Mouse (Mus musculus) MEL (cell line): Measurements from ENCODE around the gene Ddx43. TPM values are rescaled to one million over a fixed set of nuclear protein-coding genes. Genes with fewer than 3 reads are reported as not detected.

Experiments used
- DNase-seq: peaks from one replicate; pipeline ENCODE4 v3.0.0; 2011; ENCODE audit warnings: low read depth, low spot score
- H3K27ac ChIP-seq: 2 replicates; pipeline ENCODE4 v1.5.1; 2012; ENCODE audit warnings: low read depth, mild to moderate bottlenecking, control low read depth, low read length, moderate library complexity; ENCODE audit not compliant: control insufficient read depth
- H3K27me3 ChIP-seq, 2 experiments: fragments of 150-350 bp in 1 of 2; sonication (generic) in 1 of 2; 2 replicates each; pipeline ENCODE4 v1.6.1; 2012; ENCODE audit warnings: low read length in 2 of 2, mild to moderate bottlenecking in 2 of 2, improper control_type of control experiment in 1 of 2, moderate library complexity in 1 of 2; ENCODE audit not compliant: insufficient read depth in 2 of 2, control insufficient read depth in 1 of 2
- H3K36me3 ChIP-seq, 2 experiments: 2 replicates each; pipeline ENCODE4 v1.6.1; 2012 to 2014; ENCODE audit warnings: low read length in 2 of 2, improper control_type of control experiment in 1 of 2, inconsistent platforms in 1 of 2, mild to moderate bottlenecking in 1 of 2; ENCODE audit not compliant: insufficient read depth in 2 of 2, control insufficient read depth in 1 of 2
- H3K4me1 ChIP-seq, 2 experiments: fragments of 150-350 bp in 1 of 2; sonication (generic) in 1 of 2; 2 replicates each; pipeline ENCODE4 v1.6.1; 2012; ENCODE audit warnings: low read length in 2 of 2, improper control_type of control experiment in 1 of 2, mild to moderate bottlenecking in 1 of 2; ENCODE audit not compliant: insufficient read depth in 2 of 2, control insufficient read depth in 1 of 2
- H3K4me3 ChIP-seq, 2 experiments: fragments of 150-350 bp in 1 of 2; sonication (generic) in 1 of 2; 2 replicates each; pipeline ENCODE4 v1.5.1; 2012; ENCODE audit warnings: low read depth in 2 of 2, low read length in 2 of 2, mild to moderate bottlenecking in 2 of 2, moderate library complexity in 2 of 2, control low read depth in 1 of 2, improper control_type of control experiment in 1 of 2; ENCODE audit not compliant: control insufficient read depth in 1 of 2, insufficient read depth in 1 of 2
- H3K79me2 ChIP-seq: 2 replicates; pipeline ENCODE4 v1.6.1; 2012; ENCODE audit warnings: mild to moderate bottlenecking, low read length, moderate library complexity; ENCODE audit not compliant: control insufficient read depth, poor library complexity, insufficient read depth
- H3K9ac ChIP-seq: 2 replicates; pipeline ENCODE4 v1.6.1; 2012; ENCODE audit warnings: low read depth, mild to moderate bottlenecking, control low read depth, low read length, moderate library complexity; ENCODE audit not compliant: control insufficient read depth, poor library complexity, severe bottlenecking
- H3K9me3 ChIP-seq: fragments of 150-350 bp; sonication (generic); replicated peaks from 2 replicates; pipeline ENCODE4 v1.6.1; 2012; ENCODE audit warnings: mild to moderate bottlenecking, low read length, improper control_type of control experiment, moderate library complexity; ENCODE audit not compliant: insufficient read depth
- CHD2 ChIP-seq: IDR thresholded peaks from 2 replicates; pipeline ENCODE4 v1.6.1; 2011; ENCODE audit warnings: low read length, improper control_type of control experiment
- ELF1 ChIP-seq: IDR thresholded peaks from 2 replicates; pipeline ENCODE4 v1.6.1; 2014; ENCODE audit warnings: low read depth, mild to moderate bottlenecking, inconsistent platforms, low read length, improper control_type of control experiment, moderate library complexity
- ETS1 ChIP-seq: IDR thresholded peaks from 2 replicates; pipeline ENCODE4 v1.6.1; 2012; ENCODE audit warnings: low read depth, mild to moderate bottlenecking, inconsistent platforms, low read length, improper control_type of control experiment, moderate library complexity
- JUND ChIP-seq: IDR thresholded peaks from 2 replicates; pipeline ENCODE4 v1.6.1; 2011; ENCODE audit warnings: low read depth, mild to moderate bottlenecking, improper control_type of control experiment, low read length
- MAFK ChIP-seq: IDR thresholded peaks from 2 replicates; pipeline ENCODE4 v1.6.1; 2011; ENCODE audit warnings: low read depth, mild to moderate bottlenecking, low read length, improper control_type of control experiment, borderline replicate concordance
- MAX ChIP-seq: IDR thresholded peaks from 2 replicates; pipeline ENCODE4 v1.6.1; 2011; ENCODE audit warnings: low read length, improper control_type of control experiment
- MAZ ChIP-seq: IDR thresholded peaks from 2 replicates; pipeline ENCODE4 v1.6.1; 2012; ENCODE audit warnings: low read depth, mild to moderate bottlenecking, inconsistent platforms, low read length, improper control_type of control experiment
- MXI1 ChIP-seq: IDR thresholded peaks from 2 replicates; pipeline ENCODE4 v1.6.1; 2011; ENCODE audit warnings: mild to moderate bottlenecking, low read depth, low read length, improper control_type of control experiment
- NRF1 ChIP-seq: IDR thresholded peaks from 2 replicates; pipeline ENCODE4 v1.6.1; 2014; ENCODE audit warnings: low read depth, mild to moderate bottlenecking, inconsistent platforms, low read length, improper control_type of control experiment, moderate library complexity; ENCODE audit not compliant: poor library complexity, insufficient read depth, severe bottlenecking
- RCOR1 ChIP-seq: IDR thresholded peaks from 2 replicates; pipeline ENCODE4 v1.6.1; 2012; ENCODE audit warnings: low read depth, mild to moderate bottlenecking, inconsistent platforms, low read length, improper control_type of control experiment
- TAL1 ChIP-seq: IDR thresholded peaks from 2 replicates; pipeline ENCODE4 v1.6.1; 2012; ENCODE audit warnings: mild to moderate bottlenecking, inconsistent platforms, low read length, moderate library complexity, mixed read lengths
- TBP ChIP-seq: IDR thresholded peaks from 2 replicates; pipeline ENCODE4 v1.8.0; 2011; ENCODE audit warnings: low read depth, low read length, improper control_type of control experiment
- TCF12 ChIP-seq: IDR thresholded peaks from 2 replicates; pipeline ENCODE4 v1.6.1; 2014; ENCODE audit warnings: low read depth, mild to moderate bottlenecking, inconsistent platforms, low read length, improper control_type of control experiment, moderate library complexity
- UBTF ChIP-seq: IDR thresholded peaks from 2 replicates; pipeline ENCODE4 v1.6.1; 2012; ENCODE audit warnings: low read depth, mild to moderate bottlenecking, inconsistent platforms, low read length, improper control_type of control experiment, moderate library complexity, borderline replicate concordance; ENCODE audit not compliant: insufficient read depth
- USF1 ChIP-seq: IDR thresholded peaks from 2 replicates; pipeline ENCODE4 v1.6.1; 2014; ENCODE audit warnings: low read depth, mild to moderate bottlenecking, inconsistent platforms, low read length, improper control_type of control experiment, moderate library complexity
- USF2 ChIP-seq, 2 experiments: IDR thresholded peaks; 2 replicates each; pipeline ENCODE4 v1.6.1; 2011 to 2012; ENCODE audit warnings: improper control_type of control experiment in 2 of 2, low read length in 2 of 2, borderline replicate concordance in 1 of 2, inconsistent platforms in 1 of 2, low read depth in 1 of 2, mild to moderate bottlenecking in 1 of 2; ENCODE audit not compliant: insufficient read depth in 1 of 2
- ZC3H11A ChIP-seq: IDR thresholded peaks from 2 replicates; pipeline ENCODE4 v1.6.1; 2012; ENCODE audit warnings: low read depth, mild to moderate bottlenecking, inconsistent platforms, low read length, improper control_type of control experiment
- ZMIZ1 ChIP-seq: IDR thresholded peaks from 2 replicates; pipeline ENCODE4 v1.6.1; 2012; ENCODE audit warnings: low read depth, mild to moderate bottlenecking, inconsistent platforms, low read length, improper control_type of control experiment, moderate library complexity
- polyA plus RNA-seq, 2 experiments: library from polyadenylated mRNA; stranded (reverse) in 1 of 2; unstranded in 1 of 2; fragments of >175 nt in 1 of 2; fragments of >200 nt in 1 of 2; gene quantifications; 2 replicates each; pipeline versions ENCODE4 v1.2.1 to v1.2.4; 2012; ENCODE audit warnings: low replicate concordance in 2 of 2, low read depth in 1 of 2; ENCODE audit not compliant: insufficient read length in 2 of 2, insufficient read depth in 1 of 2, missing spikeins in 1 of 2
- total RNA-seq: library from RNA; depleted of rRNA; stranded (reverse); fragments of 300-350 nt; gene quantifications from 2 replicates; pipeline ENCODE4 v1.2.3, GENCODE M21; 2012

Ddx43 gene
- total and polyA plus RNA-seq, 3 experiments, result 5.5 to 7.2 TPM; not detected in 1

DNA sequence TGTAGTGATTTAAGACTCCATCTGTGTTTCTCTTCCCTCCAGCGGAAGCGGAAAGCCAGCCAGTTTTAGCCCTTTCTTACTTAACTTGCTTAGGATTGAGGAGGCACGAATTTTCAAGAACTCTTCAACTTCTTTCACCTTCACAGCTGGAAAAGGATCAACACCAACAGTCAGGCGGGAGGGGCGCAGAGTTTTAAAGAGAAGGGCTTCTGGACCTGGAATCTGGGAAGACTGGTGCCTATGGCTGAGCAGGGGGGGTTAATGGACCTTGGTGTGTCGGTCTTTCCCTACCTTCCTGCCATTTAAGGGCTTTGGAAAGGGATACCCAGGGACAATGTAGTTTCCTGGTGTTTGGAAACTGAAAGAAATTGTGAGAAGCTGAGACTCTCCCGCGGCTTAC, 18.0 kb upstream of the Ddx43 start:
- no peaks in the 10 kb centered on the region for H3K9me3 ChIP-seq
- no peaks in the 10 kb centered on the region for H3K36me3 ChIP-seq
- peaks cover 5 to 10% of the 10 kb centered on the region in 2 experiments for H3K27me3 ChIP-seq
- H3K27ac ChIP-seq, result no peak overlapping the region
- no peak overlapping the region for H3K9ac ChIP-seq
- H3K4me3 ChIP-seq, result no peak overlapping the region
- TF ChIP-seq RCOR1, result no peak
- TF ChIP-seq ELF1, result no peak
- no peak for TF ChIP-seq UBTF
- TF ChIP-seq MAX, result no peak
- TF ChIP-seq MXI1, result no peak
- no peak for TF ChIP-seq ETS1
- TF ChIP-seq MAZ, result no peak
- no peak for TF ChIP-seq USF2 (IDR thresholded peaks at IDR 0.05; ENCODE audit: borderline replicate concordance in 1 of 2, insufficient read depth in 1 of 2, low read depth in 1 of 2, low read length in 2 of 2)
- TF ChIP-seq ZMIZ1, result no peak
- TF ChIP-seq USF1, result no peak
- TF ChIP-seq TCF12, result no peak
- TF ChIP-seq ZC3H11A, result no peak
- no peak for TF ChIP-seq TAL1
- no peak for TF ChIP-seq MAFK
- TF ChIP-seq NRF1, result no peak
- no peak for TF ChIP-seq CHD2
- no peak for TF ChIP-seq TBP
- TF ChIP-seq, all 39 proteins: peak for 0
- H3K79me2 ChIP-seq, result no peaks in the 10 kb centered on the region
- no peak for DNase-seq
- no peaks in the 10 kb centered on the region for H3K4me1 ChIP-seq

GRCm38 (mm10) chr9:78378113-78378785, 17.3 kb upstream of the Ddx43 start, which contains the start of gene Ooep:
Gene Ooep (minus strand): TSS chr9:78378725.
- H3K79me2 ChIP-seq, result no peaks in the 10 kb centered on the region
- H3K36me3 ChIP-seq, result no peaks in the 10 kb centered on the region
- H3K27me3 ChIP-seq, result peaks cover 5 to 10% of the 10 kb centered on the region in 2 experiments
- no peak for DNase-seq
- TF ChIP-seq JUND (no peak), ETS1 (no peak), ZC3H11A (no peak)
- TF ChIP-seq, all 39 proteins: peak for 0
- Histone ChIP-seq H3K4me3 (no peak within 1 kb of the TSS), H3K9ac (no peak within 1 kb of the TSS), H3K9me3 (no peaks in the 10 kb centered on the region), H3K4me1 (no peaks in the 10 kb centered on the region), H3K27ac (no peak within 1 kb of the TSS)
